Mouse (Mus musculus) brain, embryonic 14.5 days (tissue): ENCODE measurements around the gene Tssk6. TPM values are rescaled to one million over a fixed set of nuclear protein-coding genes. Genes with fewer than 3 reads are reported as not detected.

Experiments used
- DNase-seq: peaks from one replicate; pipeline ENCODE4 v3.0.0-alpha.2; 2011; ENCODE audit warnings: low read depth
- CTCF ChIP-seq: fragments of 200-500 bp; IDR thresholded peaks from 2 replicates; pipeline ENCODE4 v1.5.1; 2012; ENCODE audit warnings: inconsistent platforms, mild to moderate bottlenecking, moderate library complexity, borderline replicate concordance; ENCODE audit not compliant: insufficient read depth, insufficient read length; ENCODE audit errors: extremely low read depth
- POLR2A ChIP-seq: fragments of 200-500 bp; IDR thresholded peaks from 2 replicates; pipeline ENCODE4 v1.6.1; 2012; ENCODE audit warnings: mild to moderate bottlenecking, inconsistent platforms, borderline replicate concordance; ENCODE audit not compliant: poor library complexity, insufficient read depth, insufficient read length, severe bottlenecking; ENCODE audit errors: extremely low read depth
- polyA plus RNA-seq: library from polyadenylated mRNA; depleted of rRNA; stranded (reverse); fragments of >200 nt; gene quantifications from 2 replicates; pipeline ENCODE4 v1.2.3, GENCODE M21; 2012

Gene Tssk6
- polyA plus RNA-seq, 1 experiment: 0.53 TPM

GRCm38 (mm10) chr8:69904096-69904495, 2.1 kb downstream of the Tssk6 start:
- no peak for TF ChIP-seq CTCF
- TF ChIP-seq POLR2A: no peak
- DNase-seq: no peak

GRCm38 (mm10) chr8:69906260-69906659, 4.3 kb downstream of the Tssk6 start:
- no peak for DNase-seq
- no peak for TF ChIP-seq POLR2A

GRCm38 (mm10) chr8:69907106-69907505, 5.1 kb downstream of the Tssk6 start:
- no peak for TF ChIP-seq POLR2A
- no peak for TF ChIP-seq CTCF
- no peak for DNase-seq

DNA sequence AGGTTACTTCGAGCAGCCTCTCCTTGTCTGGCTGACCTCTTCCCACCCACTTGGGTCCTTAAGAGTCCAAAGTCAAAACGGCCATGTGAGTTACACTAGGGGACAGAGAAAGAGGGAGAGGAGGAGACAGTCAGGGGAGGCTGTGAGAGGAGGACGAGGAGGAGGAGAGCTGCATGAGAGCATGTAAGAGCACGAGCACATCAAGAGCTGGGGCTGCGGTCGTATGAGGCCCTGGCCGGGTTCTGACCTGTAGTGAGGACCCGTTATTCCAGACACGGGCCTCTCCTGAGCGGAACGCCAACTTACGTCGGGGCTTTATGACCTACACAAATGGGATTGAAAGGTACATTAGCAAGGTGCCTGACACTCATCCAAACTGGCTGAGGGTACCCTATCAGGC, 9.9 kb downstream of the Tssk6 start:
- no peak for TF ChIP-seq POLR2A
- TF ChIP-seq CTCF: no peak
- DNase-seq: no peak

- TF ChIP-seq CTCF: no peak
- TF ChIP-seq POLR2A: no peak
These were observed 10.6 kb downstream of the Tssk6 start for GRCm38 (mm10) chr8:69912478-69913074.

GRCm38 (mm10) chr8:69914526-69914925, 12.5 kb downstream of the Tssk6 start:
- TF ChIP-seq POLR2A (no peak), CTCF (no peak)

More at GRCm38 (mm10) chr8:69912478-69913074, 10.6 kb downstream of the Tssk6 start:
- no peak for DNase-seq

GRCm38 (mm10) chr8:69915748-69916147, 13.8 kb downstream of the Tssk6 start:
- DNase-seq: peak; percentile 57
- peak; percentile 51 for TF ChIP-seq CTCF
- no peak for TF ChIP-seq POLR2A

More at GRCm38 (mm10) chr8:69914526-69914925, 12.5 kb downstream of the Tssk6 start:
- no peak for DNase-seq

- TF ChIP-seq POLR2A: no peak
- TF ChIP-seq CTCF: no peak
- DNase-seq: no peak
These were observed 16.5 kb downstream of the Tssk6 start for GRCm38 (mm10) chr8:69918506-69918905.

DNA sequence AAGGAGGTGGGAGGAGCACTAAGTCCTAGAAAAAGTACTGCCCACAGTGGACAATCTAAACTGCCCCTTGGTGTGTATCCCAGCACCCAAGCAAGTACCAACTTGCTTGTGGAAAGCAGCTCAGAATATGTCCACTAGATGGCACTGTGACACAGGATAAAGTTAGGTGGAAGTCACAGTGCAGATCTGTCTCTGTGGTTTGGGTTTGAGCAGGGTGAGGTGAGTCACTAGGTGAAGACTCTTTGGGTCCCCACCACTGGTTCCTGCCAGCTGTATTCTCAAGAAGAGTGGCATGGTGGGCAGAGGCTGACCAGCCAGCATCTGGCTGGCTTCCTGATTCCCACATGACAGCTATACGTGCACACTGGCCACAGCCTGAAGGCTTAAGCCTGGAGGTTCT, 17.0 kb downstream of the Tssk6 start:
- peak; percentile 91 for TF ChIP-seq CTCF
- no peak for TF ChIP-seq POLR2A
- peak; percentile 95 for DNase-seq

- TF ChIP-seq CTCF: no peak
- DNase-seq: peak; percentile 91
These were observed 18.1 kb downstream of the Tssk6 start for GRCm38 (mm10) chr8:69919876-69920662.

GRCm38 (mm10) chr8:69921141-69921540, 19.2 kb downstream of the Tssk6 start:
- no peak for TF ChIP-seq POLR2A
- no peak for TF ChIP-seq CTCF
- DNase-seq: no peak

DNA sequence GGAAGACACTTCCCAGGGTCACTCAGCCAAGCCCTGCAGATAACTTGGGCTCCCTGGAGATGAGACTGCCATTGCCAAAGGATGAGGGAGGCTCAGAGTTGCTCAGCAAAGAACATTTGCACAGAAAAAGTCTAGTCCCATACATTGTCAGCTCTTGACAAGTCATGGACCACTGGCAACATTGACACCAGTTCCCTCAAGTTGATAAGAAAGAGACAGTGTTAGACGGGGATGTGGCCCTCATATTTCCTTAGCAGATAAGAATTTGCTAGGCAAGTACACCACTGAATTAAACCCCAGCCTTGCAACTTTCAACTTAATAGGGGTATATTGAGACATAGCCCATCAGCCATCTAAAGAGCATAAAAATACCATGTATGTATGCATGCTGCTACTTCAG, 22.0 kb downstream of the Tssk6 start:
- no peak for TF ChIP-seq CTCF
- TF ChIP-seq POLR2A: no peak

More for the DNA sequence above, 22.0 kb downstream of the Tssk6 start:
- no peak for DNase-seq
